Mouse (Mus musculus) macrophage (primary cell): ENCODE results near the gene Tkt. TPM values are rescaled to one million over a fixed set of nuclear protein-coding genes. Genes with fewer than 3 reads are reported as not detected.

Experiments used
- H3K27ac ChIP-seq: fragments of 350-480 bp; formaldehyde crosslinking; 2 replicates; pipeline ENCODE4 v1.9.0; 2021
- H3K36me3 ChIP-seq: fragments of 350-480 bp; formaldehyde crosslinking; 2 replicates; pipeline ENCODE4 v1.9.0; 2021; ENCODE audit errors: inconsistent target
- H3K4me3 ChIP-seq: fragments of 350-480 bp; formaldehyde crosslinking; 2 replicates; pipeline ENCODE4 v1.9.0; 2021; ENCODE audit errors: inconsistent target
- H3K79me2 ChIP-seq: fragments of 350-480 bp; formaldehyde crosslinking; 2 replicates; pipeline ENCODE4 v1.9.0; 2021; ENCODE audit errors: inconsistent target
- WGBS: methylation state at CpG from one replicate; pipeline ENCODE4 v1.1.7; 2026; ENCODE audit warnings: inconsistent platforms; ENCODE audit not compliant: missing documents; 5-methylcytosine and 5-hydroxymethylcytosine counted together
- polyA plus RNA-seq: library from polyadenylated mRNA; stranded (reverse); fragments of 250-400 nt; gene quantifications from 3 replicates; pipeline ENCODE4 v1.2.4, GENCODE M21; 2018; ENCODE audit warnings: inconsistent platforms

The Tkt gene
- polyA plus RNA-seq, 1 experiment from 2014 or later = 167 TPM

DNA sequence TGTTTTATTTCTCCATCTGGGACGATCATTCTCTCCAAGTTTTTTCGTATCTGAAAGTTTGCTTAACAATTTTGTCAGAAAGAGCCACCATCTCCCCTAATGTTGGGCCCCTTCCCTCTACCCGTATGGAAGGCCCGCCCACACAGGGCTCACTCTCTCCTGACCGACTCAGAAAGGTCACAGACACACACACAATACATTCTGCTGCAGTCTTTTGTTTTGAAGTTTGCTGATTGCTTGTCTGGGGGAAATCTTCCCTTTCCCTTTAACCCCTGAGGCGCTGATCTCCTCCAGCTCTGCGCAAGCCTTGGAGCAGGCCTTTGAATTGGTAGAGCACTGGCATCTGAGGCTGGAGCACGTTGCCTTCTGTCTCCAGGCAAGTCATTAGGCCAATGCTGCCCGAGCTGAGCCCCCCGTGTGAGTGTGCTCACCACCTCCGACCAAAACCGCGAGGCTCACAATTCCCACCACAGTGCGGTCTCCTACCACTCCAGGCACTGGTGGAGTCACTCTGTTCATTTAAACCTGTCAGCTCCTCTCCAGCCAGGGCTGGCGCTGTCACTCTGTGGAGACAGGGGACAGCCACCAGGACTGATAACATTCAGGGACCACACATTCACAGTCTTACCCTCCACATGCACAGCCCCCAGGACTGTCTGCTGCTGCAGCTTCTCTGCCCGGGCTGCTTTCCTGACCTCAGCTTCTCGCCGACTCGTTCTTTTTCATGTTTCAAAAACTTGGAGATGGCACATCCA, 36.5 kb downstream of the Tkt start:
- H3K79me2 ChIP-seq = no peaks in the 10 kb centered on the region
- 73% methylated on average over 19 of the region's 19 CpGs for WGBS
- no peak overlapping the region for H3K27ac ChIP-seq
- no peaks in the 10 kb centered on the region for H3K36me3 ChIP-seq
- H3K4me3 ChIP-seq = no peak overlapping the region

DNA sequence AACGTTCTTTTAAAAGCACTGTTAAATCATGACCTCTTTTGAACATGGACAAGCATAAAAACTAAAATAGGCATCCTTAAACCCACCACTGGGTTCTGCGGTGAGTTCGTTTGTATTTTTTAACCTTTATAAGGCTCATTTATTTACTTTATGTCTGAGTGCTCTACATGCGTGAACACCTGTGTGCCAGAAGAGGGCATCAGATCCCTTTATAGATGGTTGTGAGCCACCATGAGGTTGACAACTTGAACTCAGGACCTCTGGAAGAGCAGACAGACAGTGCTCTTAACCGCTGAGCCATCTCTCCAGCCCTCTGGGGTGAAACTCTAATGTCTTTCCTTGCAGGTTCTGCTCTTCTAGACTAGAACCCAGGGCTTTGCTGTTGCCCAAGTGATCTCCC, 37.2 kb downstream of the Tkt start:
- H3K79me2 ChIP-seq = no peaks in the 10 kb centered on the region
- 95% methylated on average over 5 of the region's 5 CpGs for WGBS
- H3K4me3 ChIP-seq = no peak overlapping the region
- H3K27ac ChIP-seq = no peak overlapping the region
- H3K36me3 ChIP-seq = no peaks in the 10 kb centered on the region

DNA sequence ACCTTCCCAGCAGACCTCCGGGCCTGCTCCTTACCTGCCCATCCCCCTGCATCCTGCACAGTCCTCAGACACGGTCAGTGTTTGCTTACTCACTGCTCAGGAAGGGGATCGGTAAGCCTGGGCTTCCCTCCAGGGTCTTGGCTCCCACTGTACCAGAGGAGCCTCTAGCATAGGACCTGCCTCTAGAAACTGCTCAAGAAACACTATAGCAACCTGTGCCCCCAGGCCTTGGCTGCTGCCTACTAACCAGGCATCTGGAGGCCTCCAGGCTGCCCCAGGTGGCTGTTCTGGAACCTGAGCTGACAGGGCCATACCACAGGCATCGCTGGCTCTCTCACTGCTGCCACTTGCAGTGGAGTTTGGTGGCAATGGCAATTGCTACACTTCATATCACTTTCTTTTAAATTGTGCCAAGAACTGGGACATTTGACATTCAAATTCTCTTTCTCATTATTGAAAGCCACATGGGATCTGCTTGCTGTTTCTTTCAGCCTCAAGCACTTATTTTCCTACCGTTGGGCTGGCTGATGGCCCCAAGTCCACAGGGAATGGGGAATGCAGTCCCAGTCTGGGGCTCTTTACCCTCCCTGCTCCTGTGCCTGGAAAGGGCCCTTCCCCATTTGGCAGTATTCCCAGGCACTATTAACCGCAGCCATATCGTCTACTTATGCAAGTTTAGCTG, 38.8 kb downstream of the Tkt start:
- Histone ChIP-seq H3K27ac (no peak overlapping the region), H3K36me3 (no peaks in the 10 kb centered on the region), H3K79me2 (no peaks in the 10 kb centered on the region), H3K4me3 (no peak overlapping the region)
- 59% methylated on average over 7 of the region's 7 CpGs for WGBS

DNA sequence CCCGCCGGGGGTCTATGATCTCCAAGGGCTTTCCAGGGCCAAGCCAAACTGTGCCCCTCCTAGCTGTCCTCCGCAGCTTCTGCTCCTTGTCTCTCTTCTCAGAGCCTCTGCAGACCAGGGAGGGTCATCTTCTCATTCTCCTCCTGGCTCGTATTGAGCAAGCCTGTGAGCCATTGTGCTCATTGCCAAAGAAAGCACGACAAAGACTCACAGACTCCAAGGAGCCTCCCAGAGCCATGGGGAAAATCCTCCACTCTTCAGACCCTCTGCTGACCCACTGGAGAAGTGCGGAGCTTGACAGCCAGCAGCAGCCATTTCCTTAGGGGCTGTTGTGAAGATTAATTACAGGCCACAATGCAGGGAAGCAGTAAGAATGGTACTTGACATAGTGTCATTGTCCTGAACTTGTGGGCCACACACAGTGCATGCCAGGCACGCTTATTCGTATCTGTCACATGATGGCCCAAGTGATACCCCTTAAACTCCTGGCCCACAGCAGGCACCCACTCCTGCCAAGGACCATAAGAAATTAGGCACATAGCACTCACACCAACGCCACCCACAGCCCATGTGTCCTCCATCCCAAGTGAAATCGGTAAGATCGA, 42.0 kb downstream of the Tkt start:
- 72% methylated on average over 11 of the region's 11 CpGs for WGBS
- no peak overlapping the region for H3K4me3 ChIP-seq
- no peaks in the 10 kb centered on the region for H3K79me2 ChIP-seq
- H3K36me3 ChIP-seq = no peaks in the 10 kb centered on the region; the same call in 1 of the 2 replicates
- H3K27ac ChIP-seq = no peak overlapping the region

DNA sequence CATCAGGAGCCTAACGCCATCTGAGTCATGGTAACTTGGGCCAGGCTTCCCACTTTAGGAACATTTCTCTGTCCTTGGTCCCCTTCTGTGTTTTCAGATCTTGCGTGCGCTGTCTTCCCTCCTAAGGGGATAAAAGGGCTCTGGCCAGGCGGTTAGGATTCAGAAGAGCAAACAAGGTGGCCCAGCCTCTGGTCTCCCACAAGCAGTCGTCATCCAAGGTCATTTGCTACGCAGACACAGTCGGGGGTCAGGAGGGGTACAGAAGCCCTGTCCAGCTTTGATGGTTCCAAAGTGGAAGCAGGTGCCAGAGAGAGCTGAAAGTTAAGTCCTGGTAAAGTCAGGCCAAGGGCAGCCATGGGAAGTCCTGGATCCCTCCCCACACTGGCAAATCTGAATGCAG, 42.8 kb downstream of the Tkt start:
- H3K36me3 ChIP-seq = peaks cover 5% of the 10 kb centered on the region; the same call in 1 of the 2 replicates
- WGBS = 88% methylated on average over 7 of the region's 7 CpGs
- no peak overlapping the region for H3K4me3 ChIP-seq
- no peaks in the 10 kb centered on the region for H3K79me2 ChIP-seq
- no peak overlapping the region for H3K27ac ChIP-seq

DNA sequence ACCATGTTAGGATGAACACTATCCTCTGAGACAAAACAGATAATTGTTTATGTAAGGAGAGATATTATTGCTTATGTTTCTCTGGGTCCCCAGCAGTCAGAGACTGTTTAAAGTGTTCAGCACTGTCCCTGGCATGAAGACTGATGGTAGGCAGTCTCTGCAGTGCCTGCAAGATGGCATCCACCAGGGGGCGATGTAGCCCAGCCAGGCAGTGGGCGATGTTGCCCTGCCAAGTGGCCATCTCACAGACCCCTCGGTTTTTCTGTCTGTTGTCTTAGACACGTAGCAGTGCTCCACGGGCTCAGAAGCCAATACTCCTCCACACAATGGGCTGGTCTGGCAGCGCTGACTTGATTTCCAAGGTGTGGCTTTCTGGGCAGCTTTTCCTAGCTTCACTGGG, 43.3 kb downstream of the Tkt start:
- Histone ChIP-seq H3K4me3 (no peak overlapping the region), H3K36me3 (peaks cover 10% of the 10 kb centered on the region; the same call in 1 of the 2 replicates), H3K79me2 (no peaks in the 10 kb centered on the region), H3K27ac (no peak overlapping the region)
- WGBS = 12% methylated on average over 6 of the region's 6 CpGs

DNA sequence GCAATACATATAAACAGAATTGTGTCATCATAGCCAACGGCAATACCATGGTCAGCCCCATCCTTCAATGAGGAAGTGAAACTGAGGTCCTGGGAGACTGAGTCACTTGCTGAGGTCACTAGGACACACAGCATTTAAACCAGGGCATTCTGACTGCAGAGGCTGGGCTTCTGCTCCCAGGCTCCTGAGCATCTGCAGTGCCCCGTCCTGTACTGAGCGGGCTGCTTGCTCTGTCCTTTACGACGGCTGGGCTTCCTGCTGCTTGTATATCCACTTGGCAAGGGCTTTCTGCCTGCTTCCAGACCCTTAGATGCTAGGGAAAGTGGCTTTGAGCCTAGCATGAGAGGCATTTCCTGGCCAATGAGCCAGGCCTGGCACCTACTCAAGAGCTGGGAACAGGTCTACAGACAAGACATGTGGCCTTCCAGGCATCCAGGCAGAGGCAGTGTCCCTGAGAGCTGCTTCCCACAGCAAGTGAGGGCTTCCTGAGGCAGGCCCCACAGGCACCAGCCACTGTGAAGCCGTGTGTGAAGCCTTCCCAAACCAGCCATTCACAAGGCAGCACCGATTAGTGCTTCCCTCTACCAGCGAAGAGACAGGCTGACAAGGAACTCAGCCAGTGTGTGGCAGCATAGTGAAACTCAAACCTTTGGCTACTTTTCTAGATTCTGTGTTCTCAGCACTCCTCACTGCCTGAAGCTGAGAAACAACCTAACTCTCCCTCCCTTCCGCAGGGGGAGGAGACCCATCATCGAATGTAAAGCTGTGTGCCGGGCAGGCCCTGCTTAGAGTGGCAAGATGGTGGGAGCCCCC, 45.3 kb downstream of the Tkt start:
- Histone ChIP-seq H3K36me3 (peaks cover 30% of the 10 kb centered on the region), H3K27ac (peak overlapping the region; percentile 97), H3K4me3 (no peak overlapping the region), H3K79me2 (peaks cover 6% of the 10 kb centered on the region; the same call in 1 of the 2 replicates)
- WGBS = 12% methylated on average over 11 of the region's 11 CpGs

DNA sequence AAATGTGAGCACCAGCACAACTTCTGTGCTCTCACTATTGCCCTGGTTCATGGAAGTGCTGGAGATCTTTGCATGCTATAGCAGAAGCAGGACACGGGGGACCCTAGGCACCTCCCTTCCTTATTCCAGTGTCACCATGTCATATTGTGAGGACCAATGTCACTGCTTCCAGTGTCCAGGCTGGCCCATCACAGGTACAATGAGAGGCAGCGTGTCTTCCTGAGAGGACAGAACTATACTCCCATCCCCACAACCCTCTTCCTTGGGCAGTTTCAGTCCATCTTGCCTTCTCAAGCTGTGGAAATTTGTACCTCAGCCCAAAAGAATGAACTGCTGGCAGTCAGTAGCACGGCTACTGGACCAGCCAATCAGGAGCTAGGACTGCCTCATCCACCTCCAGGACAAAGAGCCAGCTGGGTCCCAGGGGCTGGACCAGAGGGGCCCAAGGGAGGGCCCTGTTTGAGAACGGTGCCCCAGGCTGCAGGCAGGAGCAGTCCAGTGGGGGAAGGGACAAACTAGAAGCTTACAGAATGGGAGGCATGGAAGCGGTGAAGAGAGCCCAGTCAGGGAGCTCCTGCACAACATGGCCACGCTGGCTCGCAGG, 46.0 kb downstream of the Tkt start:
- Histone ChIP-seq H3K27ac (peak overlapping the region; percentile 97), H3K79me2 (peaks cover 12% of the 10 kb centered on the region; the same call in 1 of the 2 replicates), H3K36me3 (peaks cover 35% of the 10 kb centered on the region), H3K4me3 (no peak overlapping the region)
- 85% methylated on average over 7 of the region's 7 CpGs for WGBS

DNA sequence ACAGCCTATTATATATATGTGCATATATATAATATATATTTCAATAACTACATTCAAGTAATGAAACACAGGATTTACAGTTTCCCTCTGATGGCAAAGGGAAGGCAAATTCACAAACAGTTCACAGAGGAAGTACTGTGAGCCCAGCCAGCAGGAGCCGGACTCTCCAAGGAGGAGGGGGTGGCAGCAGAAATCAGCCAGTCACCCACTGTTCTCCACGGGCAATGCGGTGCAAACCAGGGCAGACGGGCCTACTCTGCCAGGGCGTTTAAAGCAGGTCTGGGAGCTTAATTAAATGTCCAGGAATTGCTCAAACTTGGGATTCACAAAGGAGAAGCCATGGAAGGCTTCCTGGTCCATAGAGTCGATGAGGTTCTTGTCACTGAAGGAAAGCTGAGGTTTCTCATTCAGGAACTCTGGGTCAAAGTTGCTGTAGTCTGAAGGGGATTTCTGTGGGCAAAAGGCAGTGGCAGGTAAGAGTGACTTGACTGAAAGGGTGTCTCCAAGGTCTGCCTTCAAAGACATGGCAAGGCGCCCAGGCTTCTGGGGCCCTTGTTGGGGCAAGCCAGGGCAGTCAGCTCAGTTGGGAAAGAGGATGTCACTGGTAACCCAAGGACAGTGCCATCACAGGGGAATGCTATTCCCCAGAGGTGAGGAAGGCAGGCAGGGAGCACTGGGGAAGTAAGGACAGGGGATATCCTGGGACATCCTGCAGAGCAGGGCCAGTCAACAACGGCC, 47.6 kb downstream of the Tkt start:
- H3K4me3 ChIP-seq = no peak overlapping the region
- WGBS = 84% methylated on average over 7 of the region's 8 CpGs
- peaks cover 51% of the 10 kb centered on the region for H3K36me3 ChIP-seq
- no peak overlapping the region for H3K27ac ChIP-seq
- peaks cover 27% of the 10 kb centered on the region; the same call in 1 of the 2 replicates for H3K79me2 ChIP-seq

DNA sequence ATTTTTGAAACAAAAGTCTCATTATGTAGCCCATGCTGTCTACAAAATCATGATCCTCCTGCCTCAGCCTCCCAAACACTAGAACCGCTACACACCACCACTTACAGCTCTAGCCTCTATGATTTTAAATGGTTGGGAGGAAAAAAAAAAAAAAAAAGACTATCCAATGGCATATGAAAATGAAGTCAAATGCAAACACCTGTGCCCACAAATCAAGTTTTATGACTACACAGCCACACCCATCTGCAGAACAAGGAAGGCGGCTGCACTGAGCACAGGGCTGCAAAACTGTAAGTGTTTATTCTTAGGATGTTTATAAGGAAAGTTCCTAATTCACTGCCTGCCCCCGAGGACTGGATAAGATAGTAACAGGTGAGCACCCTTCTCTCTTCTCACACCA, 48.2 kb downstream of the Tkt start:
- H3K4me3 ChIP-seq = no peak overlapping the region
- WGBS = 88% methylated on average over 2 of the region's 3 CpGs
- peaks cover 34% of the 10 kb centered on the region; the same call in 1 of the 2 replicates for H3K79me2 ChIP-seq
- H3K36me3 ChIP-seq = peaks cover 57% of the 10 kb centered on the region
- H3K27ac ChIP-seq = no peak overlapping the region

DNA sequence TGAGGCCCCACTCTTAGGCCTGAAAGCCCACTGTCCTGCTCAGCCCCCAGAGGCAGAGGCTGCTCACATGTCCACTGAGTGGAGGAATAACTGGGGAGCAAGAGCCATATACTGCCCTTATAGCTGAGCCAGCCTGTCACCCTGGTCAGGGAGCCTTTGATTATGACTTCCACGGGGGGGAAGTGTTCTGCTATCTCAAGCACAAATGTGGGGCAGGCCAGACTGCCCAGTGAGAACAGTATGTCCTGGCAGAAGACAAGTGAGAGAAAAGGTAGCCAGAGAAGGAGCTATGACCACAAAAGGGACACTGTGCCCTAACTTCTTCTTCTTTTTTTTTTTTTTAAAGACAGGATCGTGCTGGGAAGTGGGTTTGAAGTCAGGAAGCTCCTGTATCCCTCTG, 49.0 kb downstream of the Tkt start:
- peaks cover 41% of the 10 kb centered on the region; the same call in 1 of the 2 replicates for H3K79me2 ChIP-seq
- peaks cover 65% of the 10 kb centered on the region for H3K36me3 ChIP-seq
- no peak overlapping the region for H3K4me3 ChIP-seq
- no peak overlapping the region for H3K27ac ChIP-seq
- WGBS = 65% methylated on average over 2 of the region's 2 CpGs

DNA sequence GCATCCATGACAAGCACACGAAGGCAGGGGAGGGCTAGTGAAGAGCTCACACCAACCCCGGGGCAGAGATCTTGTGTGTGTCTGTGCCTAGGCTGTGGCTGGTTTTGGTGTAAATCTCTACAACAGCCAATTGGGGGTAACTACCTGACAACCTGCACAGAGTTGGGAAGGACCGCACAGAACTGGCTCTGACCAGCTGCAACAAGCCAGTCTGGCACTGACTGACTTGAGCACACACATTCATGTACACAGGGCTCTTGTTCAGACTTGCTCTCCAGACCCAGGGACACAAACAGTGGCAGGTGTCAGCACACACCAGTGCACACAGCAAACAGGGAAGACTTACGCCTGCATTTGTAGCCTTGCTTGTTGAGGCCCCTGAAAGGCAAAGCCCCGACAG, 58.7 kb downstream of the Tkt start:
- Histone ChIP-seq H3K36me3 (peaks cover 77% of the 10 kb centered on the region), H3K27ac (no peak overlapping the region), H3K4me3 (no peak overlapping the region), H3K79me2 (peaks cover 92% of the 10 kb centered on the region)
- WGBS = 100% methylated on average over 3 of the region's 5 CpGs

DNA sequence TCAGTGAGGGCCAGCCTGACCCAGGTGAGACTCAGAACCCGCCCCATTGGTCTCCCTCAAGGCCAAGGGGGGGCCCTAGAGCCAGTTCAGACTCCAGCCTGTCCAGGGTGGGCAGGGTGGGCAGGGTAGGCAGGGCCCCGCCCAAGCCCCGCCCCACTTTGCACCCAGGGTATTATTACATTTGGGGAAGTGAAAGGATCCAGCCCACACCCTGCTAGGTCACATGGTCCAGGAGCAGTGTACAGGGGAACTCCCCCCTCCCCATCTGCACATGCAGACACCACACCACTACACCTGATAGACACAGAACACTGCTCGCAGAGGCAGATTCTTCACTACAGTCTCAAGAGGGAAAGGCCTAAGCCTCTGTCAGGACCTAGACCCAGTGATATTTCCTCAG, 59.5 kb downstream of the Tkt start:
- H3K4me3 ChIP-seq = no peak overlapping the region

More for the DNA sequence above, 59.5 kb downstream of the Tkt start:
- peaks cover 68% of the 10 kb centered on the region for H3K36me3 ChIP-seq
- WGBS = 35% methylated on average over 3 of the region's 4 CpGs
- peaks cover 92% of the 10 kb centered on the region for H3K79me2 ChIP-seq
- peak overlapping the region; percentile 49 for H3K27ac ChIP-seq
